Mouse (Mus musculus) embryo, embryonic 9.5 days (tissue): ENCODE measurements around the gene Samhd1.
"Not testable (repeated sequence)": the region's sequence is repeated elsewhere in the genome, so short reads cannot be mapped to it uniquely, and the experiment has no call there.

Experiments used
- DNase-seq: peaks from one replicate; pipeline ENCODE4 v3.0.0-alpha.2; 2017; ENCODE audit errors: extremely low spot score

The Samhd1 gene

DNA sequence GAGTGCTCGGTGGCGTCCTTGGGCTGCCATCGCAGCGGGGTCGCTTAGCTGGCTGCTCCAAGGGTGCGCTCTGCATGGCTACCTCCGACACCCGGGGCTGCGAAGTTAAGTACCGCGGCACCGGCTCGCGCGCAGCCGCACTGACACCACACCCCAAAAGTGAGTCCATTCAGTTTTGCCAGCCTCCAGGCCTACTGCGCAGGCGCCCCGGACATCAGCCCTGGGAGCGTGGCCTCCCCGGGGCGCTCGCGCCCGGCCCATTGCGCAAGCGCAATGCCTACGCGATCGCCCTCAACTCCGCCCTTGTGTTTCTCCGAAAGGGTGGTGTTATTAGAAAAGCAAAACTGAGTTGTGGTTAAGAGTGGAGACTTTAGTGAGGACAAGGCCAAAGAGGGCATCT is at the start of gene Samhd1:
Gene Samhd1, minus strand, starts transcription at position 252 of the 400 bp plus-strand sequence.
- DNase-seq: peak; percentile 91

DNA sequence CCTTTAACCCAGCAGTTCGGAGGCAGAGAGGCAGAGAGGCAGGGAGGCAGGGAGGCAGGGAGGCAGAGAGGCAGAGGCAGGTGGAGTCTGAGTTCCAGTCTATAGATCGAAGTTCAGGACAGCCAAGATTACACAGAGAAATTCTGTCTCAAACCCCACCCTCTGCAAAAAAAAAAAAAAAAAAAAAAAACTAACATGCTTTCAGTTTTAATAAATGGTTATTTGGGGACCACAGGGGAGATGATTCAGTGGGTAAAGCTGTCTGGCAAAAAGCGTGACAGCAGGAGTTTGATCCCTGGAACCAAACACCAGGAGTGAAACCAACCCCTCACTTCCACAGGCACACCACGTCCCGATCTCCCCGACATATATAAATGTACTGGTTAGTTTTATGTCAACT is 43.1 kb upstream of the Samhd1 start:
- DNase-seq: no peak

DNA sequence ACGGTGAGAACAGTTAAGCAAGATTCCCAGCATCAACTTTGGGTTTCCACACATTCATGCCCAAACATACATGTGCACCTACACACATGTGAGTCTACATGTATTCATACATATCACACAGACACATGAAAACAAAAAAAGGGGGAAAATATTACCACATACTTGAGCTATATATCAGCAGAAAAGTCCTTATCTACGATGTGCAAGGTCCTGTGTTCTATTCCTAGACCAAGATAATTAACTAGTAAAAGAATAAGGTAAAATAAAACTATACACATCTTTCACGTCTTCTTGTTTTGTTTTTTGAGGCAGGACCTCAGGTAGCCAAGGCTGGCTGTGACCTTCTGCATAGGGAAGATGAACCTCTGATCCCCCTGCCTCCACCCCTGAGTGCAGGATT is 41.2 kb upstream of the Samhd1 start:
- DNase-seq: no peak

DNA sequence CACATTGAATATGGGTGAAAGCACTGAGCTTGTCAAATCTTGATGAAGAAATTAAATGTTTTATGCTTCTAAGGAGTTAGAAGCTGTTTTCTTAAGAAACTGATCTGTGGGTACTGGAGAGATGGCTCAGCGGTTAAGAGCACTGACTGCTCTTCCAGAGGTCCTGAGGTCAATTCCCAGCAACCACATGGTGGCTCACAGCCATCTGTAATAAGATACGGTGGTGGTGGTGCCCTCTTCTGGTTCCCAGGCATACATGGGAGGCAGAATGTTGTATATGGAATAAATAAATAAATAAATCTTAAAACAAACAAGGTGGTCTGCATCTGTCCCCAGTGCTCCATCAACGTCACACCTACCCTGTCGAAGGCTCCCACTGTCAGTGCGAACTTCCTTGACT is 39.4 kb upstream of the Samhd1 start:
- no peak for DNase-seq

DNA sequence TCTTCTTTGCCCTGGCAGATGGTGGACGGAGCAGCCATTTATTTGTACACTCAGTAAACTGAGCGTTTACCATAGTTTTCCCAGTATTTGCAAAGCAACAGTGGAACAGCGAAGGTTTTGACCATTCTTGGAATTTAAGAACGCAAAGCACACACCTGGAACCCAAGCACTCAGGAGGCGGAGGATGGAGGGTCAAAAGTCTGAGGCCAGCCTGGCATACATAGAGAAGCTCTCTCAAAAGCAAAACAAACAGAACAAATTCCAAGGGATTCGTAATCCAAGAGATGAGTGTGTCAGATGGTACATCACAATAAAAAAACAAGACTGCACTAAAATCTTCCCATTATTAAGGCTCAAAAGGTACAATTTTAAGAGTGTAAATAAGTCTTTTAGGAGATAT is 38.5 kb upstream of the Samhd1 start:
- DNase-seq: no peak

DNA sequence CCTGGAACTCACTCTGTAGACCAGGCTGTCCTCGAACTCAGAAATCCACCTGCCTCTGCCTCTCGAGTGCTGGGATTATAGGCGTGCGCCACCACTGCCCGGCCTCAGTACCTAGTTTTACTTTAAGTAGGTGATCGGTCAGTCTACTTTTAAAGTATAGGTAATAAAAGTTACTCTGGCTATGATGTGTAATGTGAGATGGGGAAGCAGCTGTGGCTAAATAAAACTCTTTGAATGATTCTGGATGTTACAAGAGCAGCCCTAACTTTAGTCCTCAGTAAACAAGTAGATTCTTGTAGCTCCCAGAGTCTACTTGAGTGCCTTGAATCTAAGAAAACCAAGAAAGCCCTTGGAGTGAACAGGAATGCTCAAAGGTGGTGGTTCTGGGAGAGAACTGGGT is 37.9 kb upstream of the Samhd1 start:
- no peak for DNase-seq

DNA sequence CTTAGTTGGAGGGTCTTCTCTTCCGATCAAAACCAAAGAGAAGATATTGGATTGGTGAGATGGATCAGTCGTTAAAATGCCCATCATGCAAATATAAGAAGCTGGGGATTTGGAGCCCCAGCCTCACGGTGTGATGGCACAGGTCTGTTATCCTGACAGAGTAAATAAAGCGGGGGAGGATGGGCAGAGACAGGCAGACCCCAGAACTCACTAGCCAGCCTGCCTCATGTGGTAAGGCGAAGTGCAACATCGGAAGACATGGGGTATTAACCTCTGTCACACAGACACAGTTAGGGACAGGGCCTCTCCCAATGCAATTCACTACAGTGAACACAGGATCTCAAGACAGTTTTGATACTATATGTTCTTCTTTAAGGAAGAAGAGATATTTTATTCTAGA is 35.6 kb upstream of the Samhd1 start:
- DNase-seq: peak; percentile 24

DNA sequence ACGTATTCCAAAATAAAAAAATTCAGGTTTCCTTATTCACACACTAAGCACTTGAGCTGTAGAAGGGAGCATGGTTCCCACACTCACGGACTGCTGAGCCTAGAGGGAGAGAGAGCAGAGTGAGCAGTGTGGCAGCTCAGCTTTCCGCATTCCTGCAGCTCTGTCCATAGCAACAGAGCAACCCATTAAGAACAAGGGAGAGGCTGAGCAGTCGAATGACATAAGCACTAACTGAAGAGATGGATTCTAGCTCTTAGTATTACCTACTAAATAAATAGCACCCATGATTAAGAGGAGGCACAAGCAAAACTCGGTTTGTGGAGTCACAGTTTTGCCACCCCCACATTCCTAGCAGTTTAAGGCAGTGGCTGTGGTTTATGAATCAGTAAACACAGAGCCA is 35.1 kb upstream of the Samhd1 start:
- peak; percentile 48 for DNase-seq

DNA sequence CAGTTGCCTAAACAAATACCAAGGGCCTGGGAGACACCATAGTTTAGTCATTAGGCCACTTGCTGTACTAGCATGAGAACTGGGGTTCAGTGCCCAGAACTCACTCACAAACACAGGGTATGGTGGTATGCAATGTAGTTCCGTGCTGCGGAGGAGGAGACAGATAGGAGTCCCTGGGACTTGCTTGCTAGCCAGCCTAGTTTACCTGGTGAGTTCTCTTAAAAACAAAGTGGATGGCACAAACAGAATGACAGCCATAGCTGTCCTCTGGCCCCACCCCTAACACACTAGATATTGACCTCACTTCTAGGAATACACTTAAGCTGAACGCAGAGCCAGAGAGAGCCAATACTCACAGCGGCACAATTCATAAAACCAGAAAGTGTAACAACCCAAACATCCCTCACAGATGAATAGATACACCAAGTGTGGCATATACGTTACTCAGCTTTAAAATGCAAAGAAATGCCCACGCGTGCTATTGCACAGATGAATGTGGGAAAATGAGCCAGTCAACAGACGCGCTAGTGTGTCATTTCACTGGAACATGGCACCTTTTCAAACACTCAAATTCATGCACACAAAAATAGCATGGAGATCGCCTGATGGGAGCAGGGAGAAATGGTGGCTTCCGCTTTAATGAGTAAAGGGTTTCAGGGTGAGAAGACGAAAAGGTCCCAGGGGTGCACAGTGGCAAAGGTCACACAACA is 31.5 kb upstream of the Samhd1 start:
- no peak for DNase-seq

DNA sequence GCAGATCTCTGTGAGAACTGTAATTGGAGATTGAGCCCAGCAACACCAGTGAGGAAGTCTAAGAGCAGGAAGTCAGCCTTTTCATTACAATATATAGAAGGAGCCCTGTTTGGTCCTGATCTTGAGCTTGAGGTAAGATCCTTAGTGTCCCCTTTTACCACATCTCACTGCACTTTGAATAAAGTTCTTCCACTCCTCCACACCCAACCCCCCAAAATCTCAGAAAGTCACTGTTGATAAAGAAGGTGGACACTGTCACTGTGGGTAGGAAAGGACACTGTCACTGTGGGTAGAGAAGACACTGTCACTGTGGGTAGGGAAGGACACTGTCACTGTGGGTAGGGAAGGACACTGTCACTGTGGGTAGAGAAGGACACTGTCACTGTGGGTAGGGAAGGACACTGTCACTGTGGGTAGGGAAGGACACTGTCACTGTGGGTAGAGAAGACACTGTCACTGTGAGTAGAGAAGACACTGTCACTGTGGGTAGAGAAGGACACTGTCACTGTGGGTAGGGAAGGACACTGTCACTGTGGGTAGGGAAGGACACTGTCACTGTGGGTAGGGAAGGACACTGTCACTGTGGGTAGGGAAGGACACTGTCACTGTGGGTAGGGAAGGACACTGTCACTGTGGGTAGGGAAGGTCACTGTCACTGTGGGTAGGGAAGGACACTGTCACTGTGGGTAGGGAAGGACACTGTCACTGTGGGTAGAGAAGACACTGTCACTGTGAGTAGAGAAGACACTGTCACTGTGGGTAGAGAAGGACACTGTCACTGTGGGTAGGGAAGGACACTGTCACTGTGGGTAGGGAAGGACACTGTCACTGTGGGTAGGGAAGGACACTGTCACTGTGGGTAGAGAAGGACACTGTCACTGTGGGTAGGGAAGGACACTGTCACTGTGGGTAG is 30.5 kb upstream of the Samhd1 start:
- DNase-seq: not testable (repeated sequence)

DNA sequence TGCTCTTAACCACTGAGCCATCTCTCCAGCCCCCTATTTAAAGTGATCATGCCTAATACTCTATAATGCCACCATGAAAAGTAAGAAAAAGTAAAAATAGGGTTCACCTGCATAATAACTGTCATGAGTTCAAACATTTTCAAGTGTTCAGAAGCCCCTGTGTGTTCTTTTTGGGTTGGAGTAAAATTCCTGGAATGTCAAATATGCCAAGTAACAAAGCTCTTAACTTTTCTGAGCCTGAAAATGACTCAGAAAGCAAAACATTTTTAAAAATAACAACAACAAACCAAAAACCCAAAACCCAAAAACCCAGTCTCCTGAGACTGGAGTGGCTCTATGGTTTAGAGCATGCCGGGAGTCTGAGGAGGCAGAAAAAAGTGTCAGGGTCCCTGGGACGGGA is 29.0 kb upstream of the Samhd1 start:
- no peak for DNase-seq

DNA sequence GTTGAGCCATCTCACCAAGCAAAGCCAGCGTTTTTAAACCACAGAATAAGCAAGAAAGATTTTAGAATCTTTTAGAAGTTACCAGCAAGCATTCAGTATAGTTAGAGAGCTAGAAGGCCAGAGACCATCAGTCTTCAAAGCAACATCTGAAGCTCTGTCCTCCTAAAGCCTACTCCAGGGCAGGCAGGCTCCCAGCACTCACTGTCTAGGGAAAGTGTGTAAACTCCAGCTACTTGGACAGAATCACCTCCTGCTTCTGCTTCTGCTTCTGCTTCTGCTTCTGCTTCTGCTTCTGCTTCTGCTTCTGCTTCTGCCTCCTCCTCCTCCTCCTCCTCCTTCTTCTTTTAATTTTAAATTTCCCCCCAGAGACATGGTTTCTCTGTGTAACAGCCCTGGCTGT is 21.0 kb upstream of the Samhd1 start:
- no peak for DNase-seq

DNA sequence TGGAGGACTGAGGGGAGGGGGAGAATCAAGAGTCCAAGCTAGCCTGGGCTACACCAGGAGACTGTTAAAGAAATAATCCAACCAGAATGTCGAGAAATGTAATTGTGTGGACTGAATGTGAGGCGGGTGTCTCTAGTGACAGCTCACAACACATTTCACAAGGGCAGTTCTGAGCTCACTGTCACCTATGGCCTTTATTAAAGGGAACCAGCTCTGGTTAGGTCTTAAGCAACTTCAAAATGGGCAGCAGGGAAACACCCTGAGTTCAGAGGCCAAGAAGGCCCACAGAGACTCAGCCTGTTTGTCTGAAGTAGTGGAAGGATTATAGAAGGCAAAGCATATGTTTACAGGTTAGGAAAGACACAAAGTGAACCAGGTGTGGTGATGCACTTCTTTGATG is 18.2 kb upstream of the Samhd1 start:
- DNase-seq: no peak

DNA sequence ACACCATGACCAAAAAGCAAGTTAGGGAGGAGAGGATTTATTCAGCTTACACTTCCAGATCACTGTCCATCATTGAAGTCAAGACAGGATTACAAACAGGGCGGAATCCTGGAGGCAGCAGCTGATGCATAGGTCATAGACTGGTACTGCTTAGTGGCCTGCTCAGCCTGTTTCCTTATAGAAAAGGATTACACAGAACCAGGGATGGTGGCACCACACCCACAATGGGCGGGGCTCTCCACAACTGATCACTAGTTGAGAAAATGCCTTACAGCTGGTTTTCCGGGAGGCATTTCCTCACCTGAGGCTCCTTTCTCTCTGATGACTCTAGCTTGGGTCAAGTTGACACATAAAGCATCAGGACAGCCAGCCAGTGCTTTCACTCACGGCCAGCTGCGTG is 13.4 kb upstream of the Samhd1 start:
- DNase-seq: no peak

DNA sequence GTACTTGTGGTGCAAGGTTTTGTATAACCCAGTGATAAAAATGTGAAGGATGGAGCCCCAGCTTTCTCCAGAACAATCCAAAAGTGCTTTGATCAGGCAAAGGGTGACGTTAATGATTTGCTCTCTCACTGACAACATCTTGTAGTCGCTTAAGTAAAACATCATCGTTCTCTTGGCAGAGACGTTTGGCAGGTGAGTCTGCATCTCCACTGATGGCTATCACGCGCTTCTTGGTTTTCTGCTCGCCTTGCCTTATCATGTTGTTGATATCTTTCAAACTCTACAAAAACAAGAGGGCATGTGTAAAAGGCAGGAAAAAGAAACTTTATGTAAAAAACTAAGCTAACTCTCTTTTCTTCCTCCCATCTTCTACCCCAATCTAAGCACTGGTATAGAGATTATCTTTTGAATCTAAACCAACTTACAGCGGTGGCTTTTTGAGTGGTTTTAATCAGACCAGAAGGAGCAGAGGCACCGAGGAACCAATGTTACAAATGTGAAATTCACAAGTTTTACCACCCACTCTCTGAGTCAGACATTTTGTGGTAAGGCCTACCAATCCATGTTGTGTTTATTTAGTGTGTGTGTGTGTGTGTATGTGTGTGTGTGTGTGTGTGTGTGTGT is 12.4 kb upstream of the Samhd1 start:
- no peak for DNase-seq

DNA sequence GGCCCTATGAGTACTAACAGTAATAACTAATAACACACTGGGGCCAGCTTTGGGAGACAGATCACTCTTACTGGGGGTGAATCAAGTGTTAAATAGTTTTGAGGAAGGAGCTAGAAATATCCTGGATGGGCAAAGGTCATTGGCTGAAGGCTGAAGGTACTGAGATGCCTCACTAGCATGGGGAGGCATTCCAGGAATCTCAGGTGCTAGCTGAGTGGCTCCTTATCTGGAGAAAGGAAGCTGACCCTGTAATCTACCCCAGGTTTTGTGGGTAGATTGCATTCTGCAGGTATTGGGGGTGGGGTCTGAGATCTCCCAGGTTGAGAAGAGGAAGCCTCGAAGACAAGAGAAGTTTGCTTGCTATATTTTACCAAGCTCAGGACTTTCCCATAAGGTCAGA is 10.1 kb upstream of the Samhd1 start:
- DNase-seq: no peak

DNA sequence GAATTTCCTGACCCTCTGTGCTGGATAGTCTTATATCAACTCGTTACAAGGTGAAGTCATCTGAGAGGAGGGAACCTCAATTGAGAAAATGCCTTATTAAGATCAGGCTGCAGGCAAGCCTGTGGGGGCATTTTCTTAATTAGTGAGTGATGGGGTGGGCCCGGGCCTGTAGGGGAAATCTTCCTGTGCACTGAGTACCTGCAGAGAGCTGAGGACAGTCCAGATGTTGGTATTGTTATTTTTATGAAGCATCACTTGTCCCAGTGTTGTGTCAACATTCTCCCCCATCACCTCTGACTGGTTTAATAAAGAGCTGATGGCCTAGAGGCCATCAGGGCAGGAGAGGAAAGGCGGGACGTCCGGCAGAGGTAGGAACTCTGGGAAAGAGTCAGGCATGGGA is 9.1 kb upstream of the Samhd1 start:
- no peak for DNase-seq

DNA sequence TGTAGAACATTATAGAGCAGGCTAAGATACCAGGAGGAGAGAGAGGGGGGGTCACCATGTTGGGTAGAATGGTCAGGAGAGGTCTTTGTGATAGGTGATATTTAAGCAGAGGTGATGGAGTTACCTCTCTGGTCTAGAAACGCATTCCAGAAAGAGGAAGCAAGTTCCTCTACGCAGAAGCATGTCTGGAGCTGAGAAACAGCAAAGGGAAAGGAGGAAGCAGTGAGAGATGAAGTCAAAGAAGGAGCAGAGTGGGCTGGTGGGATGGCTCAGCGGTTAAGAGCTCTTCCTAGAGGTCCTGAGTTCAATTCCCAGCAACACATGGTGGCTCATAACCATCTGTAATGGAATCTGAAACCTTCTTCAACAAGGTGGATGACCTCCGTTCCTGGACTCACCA is 6.9 kb upstream of the Samhd1 start:
- DNase-seq: no peak

DNA sequence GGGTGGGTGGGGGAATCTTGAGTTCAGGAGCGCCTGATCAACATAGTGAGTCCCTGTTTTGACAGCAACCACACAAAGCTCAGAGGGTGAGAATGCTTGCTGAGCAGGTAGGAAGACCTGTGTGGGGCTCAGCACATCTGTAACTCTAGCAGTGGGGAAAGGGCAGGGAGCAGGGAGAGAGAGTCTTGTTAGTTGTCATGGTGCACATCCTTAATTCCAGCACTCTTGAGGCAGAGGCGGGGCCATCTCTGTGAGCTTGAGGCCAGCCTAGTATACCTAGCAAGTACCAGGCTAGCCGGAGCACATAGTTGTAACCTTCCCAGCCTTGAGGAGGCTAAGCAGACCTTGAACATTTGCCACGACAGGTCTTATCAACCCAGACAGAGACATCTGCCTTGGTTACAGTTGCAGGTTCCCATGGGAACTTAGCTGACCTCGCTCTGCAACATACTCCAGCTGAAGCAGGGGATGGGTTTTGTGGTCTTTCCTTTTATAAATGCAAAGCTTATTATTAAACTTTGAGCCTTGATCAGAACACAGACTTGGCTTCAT is 4.3 kb upstream of the Samhd1 start:
- no peak for DNase-seq

DNA sequence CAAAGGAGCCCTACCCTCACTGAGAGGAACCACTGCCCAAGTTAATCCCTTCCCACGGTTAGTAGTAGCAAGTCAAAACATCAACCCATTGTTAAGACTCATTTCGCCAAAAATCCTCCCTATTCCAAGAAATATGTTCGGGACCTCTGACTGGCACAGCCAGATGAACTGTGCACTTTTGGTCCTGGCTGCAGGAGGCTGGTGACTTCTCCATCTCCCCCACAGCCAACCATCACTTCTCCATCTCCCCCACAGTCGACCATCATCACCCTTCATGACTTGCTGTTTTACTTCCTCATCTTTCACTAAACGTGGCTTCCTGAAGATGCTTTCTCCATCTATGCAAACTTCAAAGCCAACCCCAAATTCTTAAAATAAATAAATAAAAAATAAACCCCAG is 3.7 kb upstream of the Samhd1 start:
- DNase-seq: no peak

DNA sequence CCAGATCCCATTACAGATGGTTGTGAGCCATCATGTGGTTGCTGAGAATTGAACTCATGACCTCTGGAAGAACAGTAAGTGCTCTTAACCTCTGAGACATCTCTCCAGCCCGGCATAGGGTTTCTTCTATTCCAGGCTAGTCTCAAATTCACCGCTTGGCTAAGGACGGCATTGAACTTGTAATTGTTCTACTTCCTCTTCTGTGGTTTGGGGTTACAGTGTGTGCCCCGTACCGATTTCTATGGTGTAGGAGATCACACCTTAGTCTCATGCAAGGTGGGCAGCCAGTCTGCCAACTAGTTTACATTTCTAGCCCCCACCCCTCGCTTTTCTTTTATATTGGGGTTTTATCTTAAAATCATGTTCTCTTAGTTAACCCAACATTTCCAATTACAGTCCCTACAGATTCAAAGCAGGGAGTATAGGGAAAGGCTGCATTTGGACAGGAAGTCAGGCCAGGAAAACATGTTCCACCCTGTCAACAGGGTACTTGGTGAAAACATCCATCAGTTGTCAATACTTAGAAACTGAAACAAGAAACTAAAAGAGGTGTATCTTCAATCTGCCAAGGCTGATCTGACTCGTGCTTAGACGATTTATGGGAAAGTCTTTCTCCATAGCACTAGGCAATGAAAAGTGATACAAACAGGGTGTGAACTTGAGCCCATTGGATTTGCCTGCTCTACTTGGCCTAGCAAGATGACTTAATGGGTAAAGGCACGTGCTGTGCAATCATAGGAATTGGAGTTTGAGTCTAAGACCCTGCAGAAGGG is 3.1 kb upstream of the Samhd1 start:
- DNase-seq: no peak

DNA sequence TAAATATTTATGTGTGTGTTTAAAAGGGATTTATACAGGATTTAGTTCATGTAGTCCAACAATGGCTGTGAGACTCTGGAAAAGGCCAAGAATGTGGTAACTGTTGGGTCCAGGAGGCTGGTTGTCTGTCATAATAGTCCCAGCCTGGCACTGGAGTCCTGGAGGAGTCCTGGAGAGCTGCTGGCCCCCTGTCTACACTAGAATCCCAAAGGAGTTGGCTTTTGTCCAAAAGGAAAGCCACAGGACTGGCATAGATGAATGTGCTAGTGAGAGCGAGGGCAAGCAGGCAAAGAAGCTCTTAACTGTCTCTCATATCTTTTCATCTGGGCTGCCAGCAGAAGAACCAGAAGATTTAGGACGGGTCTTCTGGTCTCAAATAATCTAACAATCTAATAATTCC is 1.6 kb upstream of the Samhd1 start:
- DNase-seq: no peak
